In genomic region chr14:58070481-58071119, GRCm38 (mm10) we compare ENCODE assay signal across 9 mouse cellular contexts. TPM values are rescaled to one million over a fixed set of nuclear protein-coding genes. Genes with fewer than 3 reads are reported as not detected.
DNase-seq lines count a peak whose midpoint lies in the region; ATAC-seq and TF ChIP-seq lines count a peak whose summit lies in the region.
"Had no signal": no experiment of that assay in that cellular context is flagged by ENCODE, and none has a peak within 500 bp of the region (broad histone marks: within the 10 kb centered on the region; RNA-seq: fewer than 3 reads in every experiment).

TSS of gene Fgf9 (plus strand) at chr14:58070547.

- peak within 1 kb of the TSS; percentile 93 for H3K4me2 ChIP-seq in embryonic facial prominence, embryonic 12.5 days (replicated peaks)
- peak within 1 kb of the TSS; percentile 98 for H3K4me2 ChIP-seq in midbrain, embryonic 14.5 days (ENCODE audit: low read length)

- TF ChIP-seq CTCF in gastrocnemius, adult 2 months (IDR thresholded peaks at IDR 0.05), result no peak

- under 1% methylated on average over 28 of the region's 33 CpGs for WGBS in embryonic facial prominence, embryonic 12.5 days
- WGBS in hindbrain, embryonic 10.5 days, result under 1% methylated on average over 33 of the region's 33 CpGs
- 0% methylated on average over 25 of the region's 33 CpGs for WGBS in midbrain, embryonic 14.5 days

- peak within 1 kb of the TSS; percentile 60 for H3K9ac ChIP-seq in embryonic facial prominence, embryonic 12.5 days
- H3K9ac ChIP-seq in midbrain, embryonic 14.5 days (replicated peaks; ENCODE audit: low read length), result peak within 1 kb of the TSS; percentile 66

- H3K4me1 ChIP-seq in embryonic facial prominence, embryonic 12.5 days, result peaks cover 32% of the 10 kb centered on the region
- peaks cover 53% of the 10 kb centered on the region for H3K4me1 ChIP-seq in hindbrain, embryonic 10.5 days (replicated peaks)
- H3K4me1 ChIP-seq in midbrain, embryonic 14.5 days (ENCODE audit: control insufficient read depth, insufficient read depth, low read length), result peaks cover 29% of the 10 kb centered on the region

- no peaks in the 10 kb centered on the region for H3K9me3 ChIP-seq in embryonic facial prominence, embryonic 12.5 days
- no peaks in the 10 kb centered on the region for H3K9me3 ChIP-seq in hindbrain, embryonic 10.5 days
- H3K9me3 ChIP-seq in midbrain, embryonic 14.5 days (ENCODE audit: control insufficient read depth, low read length), result no peaks in the 10 kb centered on the region

- no peak; the same call in 1 of the 2 replicates for ATAC-seq in embryonic facial prominence, embryonic 12.5 days (ENCODE audit: insufficient number of reproducible peaks, insufficient read depth, low FRiP score, low TSS enrichment)
- no peak; the same call in 1 of the 2 replicates for ATAC-seq in midbrain, embryonic 14.5 days (ENCODE audit: low FRiP score, low TSS enrichment)
- ATAC-seq in megakaryocyte-erythroid progenitor cell, adult 5-6 weeks (replicated peaks; ENCODE audit: low FRiP score, low TSS enrichment, poor library complexity, severe bottlenecking), result no peak

- H3K36me3 ChIP-seq in embryonic facial prominence, embryonic 12.5 days, result no peaks in the 10 kb centered on the region
- no peaks in the 10 kb centered on the region for H3K36me3 ChIP-seq in hindbrain, embryonic 10.5 days
- no peaks in the 10 kb centered on the region for H3K36me3 ChIP-seq in midbrain, embryonic 14.5 days (ENCODE audit: control insufficient read depth, insufficient read depth, low read length)
- H3K36me3 ChIP-seq: G1E had no signal

- H3K27ac ChIP-seq in gastrocnemius, adult 2 months, result peak within 1 kb of the TSS; percentile 66
- H3K27ac ChIP-seq in embryonic facial prominence, embryonic 12.5 days, result peak within 1 kb of the TSS; percentile 7
- peak within 1 kb of the TSS; percentile 87 for H3K27ac ChIP-seq in hindbrain, embryonic 10.5 days
- H3K27ac ChIP-seq in midbrain, embryonic 14.5 days (replicated peaks; ENCODE audit: low read depth, low read length), result peak within 1 kb of the TSS; percentile 45

- peak; percentile 24 for DNase-seq in gastrocnemius, adult 2 months
- DNase-seq in gastrocnemius, adult 8-10 months (ENCODE audit: low spot score in 2 of 2), result no peak
- DNase-seq in ZHBTc4 (ENCODE audit: low read depth, low spot score), result peak; percentile 57
- DNase-seq in hindbrain, embryonic 10.5 days (ENCODE audit: low spot score), result peak; percentile 71
- DNase-seq in left cerebral cortex, adult 8-10 months (ENCODE audit: low spot score in 2 of 2), result peak; percentile 12 to 17
- DNase-seq in midbrain, embryonic 14.5 days, result peak; percentile 67

- H3K27me3 ChIP-seq in embryonic facial prominence, embryonic 12.5 days, result peaks cover 51% of the 10 kb centered on the region
- H3K27me3 ChIP-seq in hindbrain, embryonic 10.5 days (ENCODE audit: insufficient read depth, poor library complexity, severe bottlenecking), result peaks cover 74% of the 10 kb centered on the region
- peaks cover 40% of the 10 kb centered on the region for H3K27me3 ChIP-seq in midbrain, embryonic 14.5 days (ENCODE audit: control insufficient read depth, insufficient read depth, low read length)

- peak within 1 kb of the TSS; percentile 83 for H3K4me3 ChIP-seq in gastrocnemius, adult 2 months
- H3K4me3 ChIP-seq in embryonic facial prominence, embryonic 12.5 days, result peak within 1 kb of the TSS; percentile 49
- peak within 1 kb of the TSS; percentile 69 for H3K4me3 ChIP-seq in hindbrain, embryonic 10.5 days
- peak within 1 kb of the TSS; percentile 66 for H3K4me3 ChIP-seq in midbrain, embryonic 14.5 days (replicated peaks; ENCODE audit: low read depth, low read length)

- intact Hi-C loops in gastrocnemius, adult 2 months (cut with DNase I), result loop anchor here (10.0 kb wide), 1 partner anchor 1134 kb away; the partner anchor contains the start of gene Rcbtb1

RNA-seq across cellular contexts. Expression of gene Fgf9, which starts in this region (rescaled TPM):
- 1 to 10 TPM; 1.3 to 2.8 TPM for total RNA-seq in gastrocnemius, adult 2 months (2021)
- 1 to 10 TPM; 1.5 to 1.9 (median 1.8) TPM for total RNA-seq in gastrocnemius, adult 8-10 months (2022)
- polyA plus RNA-seq in embryonic facial prominence, embryonic 12.5 days (2016; fragmentation: Nextera tagmentation; extraction: Ambion mirVana), result 10.5 and 11.8 TPM in 2 replicates
- 2.8 and 4.4 TPM in 2 replicates for polyA plus RNA-seq in hindbrain, embryonic 10.5 days (2016; fragmentation: Nextera tagmentation; extraction: Ambion mirVana)
- 10 to 100 TPM; 21.8 to 25.9 (median 23.7) TPM for total RNA-seq in left cerebral cortex, adult 8-10 months (2022)
- polyA plus RNA-seq in midbrain, embryonic 14.5 days (2014; fragmentation: Nextera tagmentation; extraction: Ambion mirVana), result 13.5 and 19.7 TPM in 2 replicates
- not detected in 2 replicates for total RNA-seq in megakaryocyte-erythroid progenitor cell, adult 5-6 weeks (2014; fragmentation: Nextera tagmentation)
- total RNA-seq in megakaryocyte-erythroid progenitor cell, adult 5-6 weeks (2017), result not detected in 2 replicates
- polyA plus RNA-seq: G1E had no signal

Comparison
In these comparisons a context has a peak if more than half of its experiments do, and no peak if none do; other contexts are left out.
1. RNA of gene Fgf9 (total RNA-seq): 21.8 to 25.9 TPM in left cerebral cortex, adult 8-10 months; 1.3 to 2.8 TPM in gastrocnemius, adult 2 months, 1.5 to 1.9 TPM in gastrocnemius, adult 8-10 months and not detected in megakaryocyte-erythroid progenitor cell, adult 5-6 weeks; every median in the first group is over 4 times any median in the second.
2. DNase-seq: peak in gastrocnemius, adult 2 months (single experiment), ZHBTc4 (single experiment), hindbrain, embryonic 10.5 days (single experiment), left cerebral cortex, adult 8-10 months (2 of 2) and midbrain, embryonic 14.5 days (single experiment); none in gastrocnemius, adult 8-10 months (0 of 2).
3. H3K27ac ChIP-seq: peak in every context shown above with its lines; median percentile 87 in hindbrain, embryonic 10.5 days; 66 in gastrocnemius, adult 2 months; 45 in midbrain, embryonic 14.5 days; 7 in embryonic facial prominence, embryonic 12.5 days.
4. Peak in every context shown above with its lines, with median percentiles within 50 percentile points of each other: H3K4me3 ChIP-seq.